Mouse (Mus musculus) embryonic facial prominence, embryonic 10.5 days (tissue): ENCODE results near the gene Col7a1. TPM values are rescaled to one million over a fixed set of nuclear protein-coding genes. Genes with fewer than 3 reads are reported as not detected.

Experiments
- DNase-seq: peaks from one replicate; pipeline ENCODE4 v3.0.0-alpha.2; 2017; ENCODE audit warnings: low spot score
- H3K27ac ChIP-seq: fragments of 300-500 bp; sonication (generic); replicated peaks from 2 replicates; pipeline ENCODE4 v1.5.1; 2016; ENCODE audit warnings: mild to moderate bottlenecking
- H3K27me3 ChIP-seq: fragments of 300-500 bp; sonication (generic); replicated peaks from 2 replicates; pipeline ENCODE4 v1.6.1; 2016; ENCODE audit warnings: low read depth, mild to moderate bottlenecking; ENCODE audit not compliant: poor library complexity, severe bottlenecking
- H3K36me3 ChIP-seq: fragments of 300-500 bp; sonication (generic); replicated peaks from 2 replicates; pipeline ENCODE4 v1.6.1; 2016; ENCODE audit warnings: mild to moderate bottlenecking, moderate library complexity
- H3K4me1 ChIP-seq: fragments of 300-500 bp; sonication (generic); 2 replicates; pipeline ENCODE4 v1.6.1; 2016
- H3K4me3 ChIP-seq: fragments of 300-500 bp; sonication (generic); 2 replicates; pipeline ENCODE4 v1.5.1; 2016; ENCODE audit warnings: mild to moderate bottlenecking, moderate library complexity
- H3K9me3 ChIP-seq: fragments of 300-500 bp; sonication (generic); 2 replicates; pipeline ENCODE4 v1.6.1; 2016; ENCODE audit warnings: mild to moderate bottlenecking
- WGBS: fragments of 180-500 bp; shearing (Covaris S2); methylation state at CpG from one replicate; pipeline ENCODE4 v1.1.7; 2016; 5-methylcytosine and 5-hydroxymethylcytosine counted together
- polyA plus RNA-seq: library from polyadenylated mRNA; unstranded; fragments of >200 nt; fragmentation: Nextera tagmentation; extraction: Ambion mirVana; gene quantifications from 2 replicates; pipeline ENCODE4 v1.2.1, GENCODE M21; 2016

The Col7a1 gene
- polyA plus RNA-seq = 1.1 and 2.0 TPM in 2 replicates

DNA sequence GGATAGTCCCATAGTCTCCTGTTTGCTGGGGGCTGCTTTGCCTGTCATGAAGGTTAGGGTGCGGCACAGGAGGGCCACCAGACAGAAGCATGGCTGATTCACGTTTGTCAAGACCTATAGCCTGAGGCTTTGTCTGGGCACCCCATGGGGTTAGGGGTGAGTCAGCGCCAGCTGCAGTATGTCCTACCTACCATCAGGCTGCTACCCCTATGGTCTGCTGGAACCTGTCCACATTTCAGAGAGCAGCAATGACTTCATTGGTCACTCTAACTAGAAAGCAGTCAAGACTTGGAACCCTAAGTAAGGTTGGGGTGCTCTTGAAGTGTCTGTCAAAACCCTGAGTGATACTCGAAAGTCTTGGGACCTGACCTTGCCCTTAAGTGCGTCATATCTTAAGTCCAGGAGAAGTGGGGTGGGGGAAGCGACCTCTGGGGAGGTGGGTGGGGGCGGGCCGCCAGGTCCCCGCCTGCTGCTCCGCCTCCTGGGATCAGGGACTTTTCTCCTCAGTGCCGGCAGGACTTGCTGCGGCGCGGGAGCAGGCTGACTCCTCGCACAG is at the start of gene Col7a1:
Gene Col7a1, plus strand, starts transcription at position 506 of the 556 bp plus-strand sequence.
- Histone ChIP-seq H3K27ac (no peak within 1 kb of the TSS; the same call in 1 of the 2 replicates), H3K27me3 (peaks cover 33% of the 10 kb centered on the region), H3K36me3 (peaks cover 34% of the 10 kb centered on the region), H3K9me3 (no peaks in the 10 kb centered on the region), H3K4me1 (peaks cover 55% of the 10 kb centered on the region), H3K4me3 (peak within 1 kb of the TSS; percentile 43)
- DNase-seq = no peak
- 9% methylated on average over 15 of the region's 15 CpGs for WGBS

DNA sequence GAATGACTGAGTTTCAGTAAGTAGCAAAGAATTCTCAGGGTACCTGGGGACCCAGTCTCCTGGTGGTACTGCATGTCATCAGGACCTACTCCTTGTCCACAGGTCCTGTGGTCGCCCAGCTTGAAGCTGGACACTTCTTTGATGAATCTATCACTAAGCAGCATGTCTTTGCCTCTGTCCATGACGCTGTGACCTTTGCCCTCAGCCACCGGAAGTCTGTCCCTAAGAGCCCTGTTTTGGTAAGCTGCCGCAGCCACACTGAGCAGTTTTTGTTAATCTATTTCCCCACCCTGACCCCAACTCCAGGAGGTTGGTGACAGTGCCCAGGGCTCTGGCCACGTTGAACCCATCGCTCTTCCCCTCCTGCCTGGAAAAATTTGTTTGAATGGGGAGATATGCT is 41.1 kb upstream of the Col7a1 start:
- H3K27ac ChIP-seq = no peak overlapping the region
- H3K9me3 ChIP-seq = no peaks in the 10 kb centered on the region
- H3K4me3 ChIP-seq = no peak overlapping the region
- no peak for DNase-seq
- 41% methylated on average over 6 of the region's 6 CpGs for WGBS
- H3K27me3 ChIP-seq = no peaks in the 10 kb centered on the region
- no peaks in the 10 kb centered on the region for H3K36me3 ChIP-seq
- peaks cover 8% of the 10 kb centered on the region; the same call in 1 of the 2 replicates for H3K4me1 ChIP-seq

DNA sequence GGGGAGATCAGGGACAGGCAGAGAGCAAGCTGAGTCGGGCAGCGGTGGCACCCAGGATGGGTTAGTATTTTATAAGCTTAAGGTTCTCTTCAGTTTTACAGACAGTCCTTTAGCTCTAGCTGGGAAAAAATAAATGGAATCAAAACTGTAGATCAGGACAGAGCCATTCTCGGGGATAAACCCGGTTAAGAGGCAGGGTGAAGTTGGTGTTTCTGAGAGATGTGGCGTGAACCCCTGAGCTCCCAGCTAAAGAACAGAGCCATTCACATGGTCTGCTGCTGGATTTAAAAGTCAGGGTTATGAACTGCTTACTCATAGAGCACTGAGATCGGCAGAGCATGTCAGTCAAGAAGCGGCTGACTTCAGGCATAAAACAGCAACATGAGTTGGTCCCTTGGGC is 40.2 kb upstream of the Col7a1 start:
- WGBS = 85% methylated on average over 7 of the region's 7 CpGs
- no peak for DNase-seq
- no peaks in the 10 kb centered on the region for H3K36me3 ChIP-seq
- peaks cover 8% of the 10 kb centered on the region; the same call in 1 of the 2 replicates for H3K4me1 ChIP-seq
- H3K27ac ChIP-seq = no peak overlapping the region
- no peak overlapping the region for H3K4me3 ChIP-seq
- H3K9me3 ChIP-seq = no peaks in the 10 kb centered on the region
- no peaks in the 10 kb centered on the region for H3K27me3 ChIP-seq

DNA sequence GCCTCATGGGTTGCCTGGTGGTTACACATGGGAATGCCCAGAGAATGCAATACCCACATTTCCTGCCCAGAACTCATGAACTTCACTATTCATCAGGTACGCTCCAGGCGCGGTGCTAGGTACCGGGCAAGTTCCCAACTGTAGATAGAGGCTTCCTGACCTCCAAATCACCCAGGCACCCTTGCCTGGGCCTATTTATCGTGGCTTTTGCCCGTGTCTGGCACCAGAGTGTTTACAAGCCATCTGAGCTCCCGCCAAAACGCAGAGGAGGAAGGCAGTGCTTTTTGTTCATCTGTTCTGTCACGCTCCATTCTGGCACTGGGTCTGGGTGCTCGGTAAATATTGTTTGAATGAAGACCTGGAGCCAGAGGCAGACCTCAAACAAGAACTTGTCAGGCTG is 39.8 kb upstream of the Col7a1 start:
- Histone ChIP-seq H3K4me3 (no peak overlapping the region), H3K9me3 (no peaks in the 10 kb centered on the region), H3K36me3 (no peaks in the 10 kb centered on the region), H3K27me3 (no peaks in the 10 kb centered on the region), H3K27ac (no peak overlapping the region), H3K4me1 (peaks cover 8% of the 10 kb centered on the region; the same call in 1 of the 2 replicates)
- WGBS = 86% methylated on average over 10 of the region's 10 CpGs
- no peak for DNase-seq

DNA sequence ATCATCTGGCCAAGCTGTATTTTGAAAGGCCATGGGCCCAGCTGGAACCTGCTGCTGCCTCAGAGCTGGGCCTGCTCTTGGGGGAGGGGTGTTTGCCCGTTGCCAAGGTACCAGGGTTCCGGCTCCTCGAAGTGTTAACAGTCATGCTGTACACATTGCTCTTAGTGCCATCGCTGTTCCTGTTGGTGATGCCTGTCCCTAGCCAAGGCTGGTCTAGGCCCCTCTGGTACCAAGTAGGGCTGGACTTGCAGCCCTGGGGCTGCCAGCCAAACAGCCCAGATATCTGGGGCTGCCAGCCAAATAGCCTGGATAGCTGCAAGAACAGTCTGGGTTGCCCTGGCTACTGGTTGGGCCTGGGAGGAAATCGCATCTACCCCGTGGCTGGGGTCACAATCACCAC is 38.9 kb upstream of the Col7a1 start, which contains the start of gene Tmem89:
Gene Tmem89, plus strand, starts transcription at position 129 of the 400 bp plus-strand sequence.
- Histone ChIP-seq H3K27me3 (no peaks in the 10 kb centered on the region), H3K36me3 (no peaks in the 10 kb centered on the region), H3K4me1 (peaks cover 8% of the 10 kb centered on the region; the same call in 1 of the 2 replicates), H3K27ac (no peak within 1 kb of the TSS), H3K9me3 (no peaks in the 10 kb centered on the region), H3K4me3 (no peak within 1 kb of the TSS)
- no peak for DNase-seq
- WGBS = 83% methylated on average over 6 of the region's 6 CpGs

DNA sequence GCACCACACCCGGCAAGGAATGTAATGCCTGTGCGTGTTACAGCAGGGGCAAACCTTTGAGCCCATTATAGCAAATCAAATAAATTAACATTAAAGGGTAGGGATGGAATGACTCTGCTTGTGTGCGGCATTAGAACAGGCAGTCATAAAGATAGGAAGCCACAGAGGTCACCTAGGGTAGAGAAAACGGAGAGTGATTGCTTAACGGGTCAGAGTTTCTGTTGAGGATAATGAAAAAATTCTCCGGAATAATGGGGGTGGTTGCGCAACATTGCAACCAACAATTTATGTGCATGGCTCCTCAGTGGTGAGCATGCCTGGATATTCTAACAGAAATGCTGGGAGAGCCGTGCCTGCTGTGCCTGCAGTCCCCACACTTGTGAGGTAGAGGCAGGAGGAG is 27.5 kb upstream of the Col7a1 start:
- peaks cover 5% of the 10 kb centered on the region for H3K4me1 ChIP-seq
- no peak overlapping the region for H3K27ac ChIP-seq
- H3K4me3 ChIP-seq = no peak overlapping the region
- no peaks in the 10 kb centered on the region for H3K9me3 ChIP-seq
- DNase-seq = no peak
- no peaks in the 10 kb centered on the region for H3K36me3 ChIP-seq
- 0 out of 2 replicates have a peak, but pooled peaks cover 6% of the 10 kb centered on the region for H3K27me3 ChIP-seq
- WGBS = 83% methylated on average over 8 of the region's 8 CpGs

DNA sequence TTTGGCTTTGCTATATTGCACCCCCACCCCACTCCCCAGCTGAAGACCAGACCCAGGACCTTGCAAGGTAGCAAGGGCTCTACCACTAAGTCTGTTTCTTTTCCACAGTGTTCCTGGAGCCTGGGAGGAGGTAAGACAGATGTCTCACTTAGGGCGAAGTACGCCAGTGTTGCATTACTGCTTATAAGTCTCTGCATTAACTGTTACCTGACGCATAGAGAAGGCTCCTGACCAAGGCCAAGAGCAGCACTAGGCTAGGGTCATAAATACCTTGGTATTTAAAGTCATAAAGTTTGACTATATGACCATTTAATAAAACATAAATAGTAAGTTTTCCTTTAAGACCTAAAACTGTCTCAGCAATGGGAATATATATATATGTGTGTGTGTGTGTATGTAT is 25.0 kb upstream of the Col7a1 start:
- H3K4me1 ChIP-seq = peaks cover 4% of the 10 kb centered on the region
- no peaks in the 10 kb centered on the region for H3K9me3 ChIP-seq
- DNase-seq = no peak
- H3K36me3 ChIP-seq = no peaks in the 10 kb centered on the region
- H3K4me3 ChIP-seq = no peak overlapping the region
- H3K27me3 ChIP-seq = 0 out of 2 replicates have a peak, but pooled peaks cover 6% of the 10 kb centered on the region
- H3K27ac ChIP-seq = no peak overlapping the region
- WGBS = 88% methylated on average over 3 of the region's 3 CpGs

DNA sequence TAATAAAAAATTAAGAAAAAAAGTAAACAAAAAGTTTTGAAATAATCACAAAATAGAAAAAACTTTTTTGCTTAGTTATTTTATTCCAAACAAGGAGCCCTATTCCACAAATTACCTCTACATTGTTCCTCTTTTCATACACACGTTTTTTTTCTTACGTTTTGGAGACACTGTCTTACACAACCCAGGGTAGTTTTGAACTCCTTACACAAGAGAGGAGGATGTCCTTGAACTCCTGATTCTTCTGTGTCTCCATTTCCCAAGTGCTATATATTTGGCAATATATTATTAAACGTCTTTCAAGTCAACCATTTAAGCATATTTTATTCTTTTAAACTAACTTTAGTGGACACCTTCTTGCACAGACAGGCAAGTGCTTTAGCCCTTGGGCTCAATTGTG is 17.4 kb upstream of the Col7a1 start:
- Histone ChIP-seq H3K27me3 (no peaks in the 10 kb centered on the region), H3K27ac (peak overlapping the region; percentile 88), H3K36me3 (peaks cover 30% of the 10 kb centered on the region), H3K9me3 (no peaks in the 10 kb centered on the region), H3K4me1 (peaks cover 6% of the 10 kb centered on the region), H3K4me3 (peak overlapping the region; percentile 81)
- 17% methylated on average over 3 of the region's 3 CpGs for WGBS
- no peak for DNase-seq

DNA sequence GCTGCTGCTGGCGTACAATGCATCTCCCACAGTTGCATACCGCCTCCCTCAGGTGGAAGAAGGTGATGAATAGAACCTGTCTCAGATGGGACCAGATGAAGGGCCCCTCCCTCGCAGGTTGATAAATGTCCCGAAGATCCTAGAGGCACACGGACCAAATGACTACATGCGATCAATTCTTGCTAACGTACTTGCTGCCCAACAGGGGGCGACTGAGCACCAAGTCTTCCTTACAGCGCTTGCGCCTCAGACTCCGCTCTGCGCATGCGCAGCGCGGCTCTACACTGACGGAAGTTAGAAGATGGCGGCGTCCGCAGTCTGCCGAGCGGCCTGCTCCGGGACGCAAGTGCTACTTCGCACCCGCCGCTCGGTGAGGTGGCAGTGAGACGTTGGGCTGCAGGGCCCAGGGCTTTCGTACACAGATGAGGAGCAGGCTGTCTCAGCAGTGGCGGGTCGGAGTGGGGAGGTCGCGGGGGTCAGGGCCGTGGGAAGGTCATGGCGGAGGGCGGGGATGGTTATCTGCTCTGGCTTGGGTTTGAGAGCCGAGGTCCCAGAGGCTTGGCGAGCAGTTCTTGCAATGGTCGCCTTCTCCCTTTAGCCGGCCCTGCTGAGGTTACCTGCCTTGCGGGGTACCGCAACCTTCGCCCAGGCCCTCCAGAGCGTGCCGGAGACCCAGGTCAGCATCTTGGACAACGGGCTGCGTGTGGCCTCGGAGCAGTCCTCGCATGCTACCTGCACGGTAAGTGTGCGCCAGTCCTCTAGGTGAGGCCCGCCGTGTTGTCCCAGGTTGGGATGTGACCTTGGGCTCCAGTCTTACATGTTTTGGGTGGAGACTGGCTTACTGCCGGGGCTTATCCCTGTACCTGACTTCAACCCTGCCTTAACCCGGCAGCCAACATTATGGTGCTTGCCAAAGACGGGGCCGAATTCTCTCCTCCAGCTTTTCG is 16.7 kb upstream of the Col7a1 start, which contains the start of gene Uqcrc1:
Gene Uqcrc1, plus strand, starts transcription at position 216 of the 947 bp plus-strand sequence.
- 2% methylated on average over 58 of the region's 58 CpGs for WGBS
- H3K27me3 ChIP-seq = no peaks in the 10 kb centered on the region
- peaks cover 37% of the 10 kb centered on the region for H3K36me3 ChIP-seq
- DNase-seq = peak; percentile 95
- peaks cover 6% of the 10 kb centered on the region for H3K4me1 ChIP-seq
- peak within 1 kb of the TSS; percentile 81 for H3K4me3 ChIP-seq
- peak within 1 kb of the TSS; percentile 88 for H3K27ac ChIP-seq
- H3K9me3 ChIP-seq = no peaks in the 10 kb centered on the region

DNA sequence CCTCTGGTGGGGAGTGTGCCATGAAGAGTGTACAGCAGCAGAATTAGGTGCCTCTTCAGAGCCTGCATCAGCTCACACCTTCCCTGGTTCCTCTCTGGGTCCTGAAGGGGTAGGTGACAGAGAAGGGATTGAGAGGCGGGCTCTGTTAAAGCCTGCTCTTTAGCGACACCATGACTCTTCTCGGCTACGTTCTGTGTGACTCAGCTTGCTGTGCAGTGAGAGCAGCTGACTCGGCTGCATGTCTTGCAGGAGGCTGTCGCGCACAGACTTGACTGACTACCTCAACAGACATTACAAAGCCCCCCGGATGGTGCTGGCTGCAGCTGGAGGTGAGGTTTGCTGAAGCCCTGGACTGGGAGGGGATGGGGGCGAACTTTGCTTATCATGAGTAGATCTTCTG is 8.3 kb upstream of the Col7a1 start:
- no peaks in the 10 kb centered on the region for H3K27me3 ChIP-seq
- DNase-seq = no peak
- WGBS = 80% methylated on average over 9 of the region's 9 CpGs
- H3K36me3 ChIP-seq = peaks cover 99% of the 10 kb centered on the region
- no peaks in the 10 kb centered on the region for H3K9me3 ChIP-seq
- H3K4me1 ChIP-seq = peaks cover 26% of the 10 kb centered on the region
- no peak overlapping the region for H3K27ac ChIP-seq
- H3K4me3 ChIP-seq = no peak overlapping the region

DNA sequence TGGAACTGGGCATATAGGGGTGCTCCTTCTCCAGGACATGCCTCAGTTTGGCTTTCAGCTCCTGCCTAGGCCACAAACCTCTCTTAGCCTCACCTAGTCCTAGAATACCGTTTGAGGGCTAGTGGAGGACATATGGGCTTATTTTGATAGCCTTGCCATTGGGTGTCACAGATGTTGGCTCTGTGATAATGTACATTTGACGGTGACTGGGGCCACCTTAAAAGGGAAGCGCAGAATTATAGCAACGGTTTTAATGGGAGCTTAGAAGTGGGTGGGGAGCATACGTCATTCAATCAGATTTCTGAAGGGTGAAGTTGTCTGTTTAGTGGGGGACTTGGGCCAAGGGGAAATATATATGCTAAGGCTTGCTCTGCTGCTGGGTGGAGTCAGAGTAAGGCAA is 7.8 kb upstream of the Col7a1 start:
- Histone ChIP-seq H3K4me3 (no peak overlapping the region), H3K27me3 (no peaks in the 10 kb centered on the region), H3K36me3 (peaks cover 99% of the 10 kb centered on the region), H3K27ac (no peak overlapping the region), H3K9me3 (no peaks in the 10 kb centered on the region), H3K4me1 (peaks cover 30% of the 10 kb centered on the region)
- 91% methylated on average over 5 of the region's 5 CpGs for WGBS
- no peak for DNase-seq

DNA sequence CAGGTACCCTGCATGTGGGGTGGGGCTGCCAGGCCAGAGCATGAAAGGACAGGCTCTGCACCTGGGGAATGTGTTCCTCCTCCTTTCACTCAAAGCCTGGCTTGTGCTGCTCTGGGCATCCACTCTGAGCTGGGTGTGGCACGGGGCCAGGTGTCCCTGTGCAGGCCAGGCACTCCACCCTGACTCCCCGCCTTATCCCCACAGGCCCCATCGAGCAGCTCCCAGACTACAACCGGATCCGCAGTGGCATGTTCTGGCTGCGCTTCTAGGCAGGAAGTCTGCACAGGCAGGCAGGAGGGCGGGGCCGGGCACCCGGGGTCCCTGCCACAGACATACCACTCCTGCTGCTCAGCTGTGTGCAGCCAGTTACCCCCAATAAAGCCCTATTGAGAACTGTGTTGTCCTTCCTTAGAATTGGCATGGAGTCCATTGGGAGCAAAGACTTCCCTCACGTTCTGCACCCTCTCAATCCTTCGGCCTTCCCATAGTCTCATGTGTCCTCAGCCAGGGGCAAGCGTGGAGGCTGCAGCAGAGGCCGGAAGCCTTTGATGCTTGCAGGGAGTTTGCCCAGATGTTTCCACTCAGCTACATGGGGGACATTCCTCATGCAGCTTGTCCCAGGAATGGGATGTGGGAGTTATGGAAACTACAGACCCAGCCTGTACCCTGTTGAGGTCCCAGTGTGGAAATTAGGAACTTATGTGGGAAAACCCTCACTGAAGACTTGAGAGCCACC is 4.0 kb upstream of the Col7a1 start:
- Histone ChIP-seq H3K4me3 (peak overlapping the region; percentile 25; the same call in 1 of the 2 replicates), H3K9me3 (no peaks in the 10 kb centered on the region), H3K4me1 (peaks cover 52% of the 10 kb centered on the region), H3K27ac (peak overlapping the region; percentile 76), H3K27me3 (peaks cover 26% of the 10 kb centered on the region), H3K36me3 (peaks cover 72% of the 10 kb centered on the region)
- 64% methylated on average over 13 of the region's 13 CpGs for WGBS
- DNase-seq = peak; percentile 77
